Mouse (Mus musculus) brain, adult 2 months (tissue): Measurements from ENCODE around the gene Akip1.

Experiments used
- DNase-seq: peaks from one replicate; pipeline ENCODE4 v3.0.0; 2011; ENCODE audit warnings: low read depth, low spot score

Akip1 gene

DNA sequence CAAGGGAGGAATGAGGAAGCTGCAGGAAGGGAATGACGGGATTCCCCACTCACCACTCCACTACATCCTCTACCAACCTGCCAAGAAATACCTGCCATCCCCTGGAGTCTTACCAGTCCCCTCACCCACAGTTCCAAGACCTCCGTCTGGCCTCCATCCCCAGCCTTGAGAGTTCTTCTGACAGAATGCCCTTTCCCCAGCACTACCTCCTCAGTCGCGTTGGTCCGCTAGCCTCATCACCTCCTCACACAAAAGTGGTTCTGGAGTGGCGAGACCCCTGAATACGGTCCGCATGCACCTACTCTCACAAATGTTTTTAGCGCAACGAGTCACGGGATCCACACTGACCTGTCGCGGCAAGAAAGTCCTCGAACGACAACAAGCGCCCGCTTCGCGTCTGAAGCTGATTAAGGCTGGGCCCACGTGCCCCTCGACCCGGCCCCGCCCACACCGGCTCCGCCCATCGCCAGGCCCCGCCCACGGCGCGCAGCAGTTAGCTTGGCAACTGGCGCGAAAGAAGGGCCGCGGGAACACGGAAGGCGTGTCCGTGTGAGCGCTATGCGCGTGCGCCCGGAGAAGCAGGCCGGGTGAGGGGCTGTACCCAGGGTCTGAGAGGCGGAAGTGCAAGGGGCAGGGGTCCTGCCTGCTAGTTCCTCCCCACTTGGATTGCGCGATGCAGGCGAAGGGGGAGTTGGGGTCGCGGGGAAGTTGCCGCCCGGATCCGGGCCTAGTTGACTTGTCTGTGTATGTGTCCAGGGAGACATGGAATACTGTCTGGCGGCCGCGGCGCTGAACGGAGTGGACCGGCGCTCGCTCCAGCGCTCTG is at the start of gene Akip1, which contains the start of gene St5:
Akip1 (plus strand) TSS at position 501 of the 826 bp plus-strand sequence.
St5 (minus strand) TSS at position 416 of the 826 bp plus-strand sequence.
- DNase-seq = peak; percentile 92

DNA sequence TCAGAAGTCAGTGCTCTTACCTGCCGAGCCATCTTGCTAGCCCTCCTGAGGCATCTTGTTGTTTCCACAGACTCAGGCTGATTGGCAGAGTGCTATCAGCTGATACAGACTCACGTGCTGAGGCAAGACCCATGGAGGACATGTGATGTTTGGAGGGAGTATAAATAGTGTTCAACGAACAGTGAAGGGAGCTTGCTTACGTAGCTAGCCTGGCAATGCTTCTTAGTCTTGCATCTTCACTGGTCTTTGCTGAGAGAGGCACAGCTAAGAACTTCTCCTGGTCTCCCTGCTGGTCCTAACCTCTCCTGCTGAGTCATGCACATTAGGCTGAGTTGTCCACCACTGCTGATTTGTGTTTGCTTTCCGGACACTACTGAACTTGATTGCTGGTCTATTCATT is 48.6 kb upstream of the Akip1 start:
- DNase-seq = no peak

DNA sequence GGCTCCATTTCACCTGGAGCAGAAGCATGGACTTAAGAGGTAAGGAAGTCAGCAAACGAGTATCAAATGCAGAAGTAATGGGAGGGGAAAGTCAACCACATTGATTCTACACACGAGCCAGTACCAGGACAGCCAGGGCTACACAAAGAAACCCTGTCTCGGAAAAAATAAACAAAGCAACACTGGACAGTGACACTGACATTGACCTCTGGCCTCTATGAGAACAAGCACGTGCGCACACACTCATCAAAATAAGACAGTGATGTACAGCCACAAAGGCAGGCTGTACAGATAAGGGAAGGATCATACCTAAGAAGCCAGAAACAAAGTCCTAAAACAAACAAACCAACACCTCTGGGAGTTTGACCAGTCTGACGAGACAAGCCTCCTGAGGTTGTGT is 45.6 kb upstream of the Akip1 start:
- DNase-seq = no peak

DNA sequence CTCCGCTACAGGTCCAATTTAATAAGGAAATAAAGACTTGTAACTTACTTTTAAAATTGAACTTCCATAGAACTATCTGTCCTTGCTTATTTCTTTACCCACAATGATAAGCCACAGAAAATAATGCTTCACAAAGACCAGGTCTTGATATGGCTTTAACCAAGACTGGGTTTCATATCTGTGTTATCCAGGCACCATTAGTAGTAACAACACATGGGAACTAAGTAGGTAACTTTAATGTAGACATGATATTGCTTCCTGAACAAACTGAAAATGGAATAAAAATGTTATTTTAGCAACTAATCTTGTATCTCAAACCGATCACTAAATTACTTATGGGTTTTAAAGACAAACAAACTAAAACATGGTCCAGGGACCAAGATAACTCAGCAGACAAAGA is 44.2 kb upstream of the Akip1 start:
- DNase-seq = no peak

- peak; percentile 56 for DNase-seq
Measured at GRCm38 (mm10) chr7:109662626-109663025, 40.9 kb upstream of the Akip1 start.

GRCm38 (mm10) chr7:109666664-109667063 is 36.8 kb upstream of the Akip1 start:
- no peak for DNase-seq

- no peak for DNase-seq
Measured at GRCm38 (mm10) chr7:109669426-109670170, 33.9 kb upstream of the Akip1 start.

- peak; percentile 89 for DNase-seq
Measured at GRCm38 (mm10) chr7:109671581-109672471, 31.7 kb upstream of the Akip1 start.

- peak; percentile 31 for DNase-seq
Measured at GRCm38 (mm10) chr7:109674944-109675628, 28.4 kb upstream of the Akip1 start.

GRCm38 (mm10) chr7:109680284-109680683 is 23.2 kb upstream of the Akip1 start:
- DNase-seq = no peak

DNA sequence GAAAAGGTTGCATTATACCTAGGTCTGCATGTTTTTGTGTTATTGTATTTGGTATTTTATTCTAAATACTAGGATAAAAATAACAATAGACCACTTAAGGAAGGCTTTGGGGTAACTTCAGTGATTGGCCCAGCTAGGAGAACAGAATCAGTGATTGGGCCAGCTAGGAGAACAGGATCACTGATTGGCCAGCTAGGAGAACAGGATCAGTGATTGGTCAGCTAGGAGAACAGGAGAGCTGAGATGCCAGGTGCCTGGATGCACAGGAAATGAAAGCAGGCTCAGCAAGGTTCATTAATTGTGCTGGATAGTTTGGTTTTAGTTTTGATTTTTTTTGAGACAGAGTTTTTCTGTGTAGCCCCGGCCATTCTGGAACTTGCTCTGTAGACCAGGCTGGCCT is 22.6 kb upstream of the Akip1 start:
- no peak for DNase-seq

DNA sequence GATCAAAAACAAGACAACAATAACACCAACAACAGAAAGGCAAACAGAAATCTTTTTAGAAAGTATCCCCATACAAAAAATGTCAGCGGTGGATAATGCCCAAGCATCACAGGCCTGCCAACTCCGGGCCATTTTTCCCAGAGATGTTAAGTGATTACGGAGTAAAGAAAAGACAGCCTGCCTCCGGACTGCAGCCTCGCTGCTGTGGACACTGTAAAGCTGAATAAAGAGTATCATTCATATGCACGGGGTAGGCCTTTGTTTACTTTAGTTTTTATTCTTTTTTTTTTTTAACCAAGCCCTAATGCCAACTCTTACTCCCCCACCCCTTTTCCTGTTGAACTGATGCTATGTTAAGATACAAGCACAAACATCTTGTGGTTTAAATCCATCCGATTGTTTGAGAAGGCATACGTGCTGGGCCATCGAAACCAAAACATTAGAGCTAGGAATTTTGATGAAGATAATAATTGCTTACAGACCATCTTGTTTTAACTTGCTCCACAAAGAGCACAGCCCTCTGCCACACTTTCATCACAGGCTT is 16.8 kb upstream of the Akip1 start:
- no peak for DNase-seq

- DNase-seq = no peak
Measured at GRCm38 (mm10) chr7:109690101-109690500, 13.4 kb upstream of the Akip1 start.

DNA sequence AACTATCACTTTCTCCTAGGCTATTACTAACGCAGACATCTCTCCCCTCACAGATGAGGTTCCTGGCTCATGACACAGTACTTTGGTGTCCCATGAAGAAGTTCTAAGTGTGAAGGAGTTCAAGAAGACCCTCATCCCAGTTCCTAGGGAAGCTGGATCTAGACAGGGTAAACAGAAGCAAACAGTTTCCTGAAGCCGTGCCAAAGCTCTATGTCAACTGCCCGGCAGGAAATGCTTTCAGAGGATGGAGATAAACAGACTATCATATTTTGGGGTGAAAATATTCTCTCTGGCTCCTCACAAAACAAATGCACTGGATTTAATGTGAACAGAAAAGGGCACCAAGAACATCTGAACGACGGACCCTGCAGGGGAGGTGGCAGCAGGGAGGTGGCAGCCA is 12.5 kb upstream of the Akip1 start:
- DNase-seq = no peak

GRCm38 (mm10) chr7:109694576-109695338 is 8.7 kb upstream of the Akip1 start:
- DNase-seq = no peak

DNA sequence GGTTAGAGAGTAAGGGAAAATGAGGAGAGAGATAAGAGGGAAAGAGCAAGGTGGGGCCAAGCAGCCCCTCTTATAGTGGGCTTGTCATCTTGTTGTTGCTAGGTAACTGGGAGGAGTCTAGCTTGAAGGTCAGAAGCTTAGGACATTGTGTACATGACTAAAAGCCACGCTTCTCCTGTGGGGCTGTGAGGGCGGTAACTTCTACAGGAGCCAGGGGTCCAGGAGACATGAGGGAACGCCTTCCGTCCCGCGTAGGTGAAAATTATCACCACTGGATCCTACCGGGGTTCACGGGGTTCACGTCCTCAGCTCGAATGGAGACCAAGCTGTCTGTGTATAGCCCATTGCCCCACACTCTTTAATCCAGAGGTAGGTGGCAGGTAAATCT is 8.2 kb upstream of the Akip1 start:
- no peak for DNase-seq

DNA sequence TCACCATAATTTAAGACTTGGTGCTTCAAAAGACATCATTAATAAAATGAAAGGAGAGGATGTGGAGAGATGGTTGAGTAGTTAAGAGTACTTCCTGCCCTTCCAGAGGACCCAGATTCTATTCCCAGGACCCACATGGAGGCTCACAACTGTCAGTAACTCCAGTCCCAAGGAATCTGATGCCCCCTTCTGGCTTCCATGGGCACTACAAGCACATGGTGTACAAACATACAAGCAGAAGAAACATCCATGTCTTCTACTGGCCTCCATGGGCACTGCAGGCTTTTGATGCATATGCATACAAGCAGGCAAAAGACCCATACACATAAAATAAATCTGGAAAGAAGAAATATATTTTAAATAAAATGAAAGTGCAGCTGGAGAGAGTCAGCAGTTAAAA is 3.3 kb upstream of the Akip1 start:
- DNase-seq = no peak

DNA sequence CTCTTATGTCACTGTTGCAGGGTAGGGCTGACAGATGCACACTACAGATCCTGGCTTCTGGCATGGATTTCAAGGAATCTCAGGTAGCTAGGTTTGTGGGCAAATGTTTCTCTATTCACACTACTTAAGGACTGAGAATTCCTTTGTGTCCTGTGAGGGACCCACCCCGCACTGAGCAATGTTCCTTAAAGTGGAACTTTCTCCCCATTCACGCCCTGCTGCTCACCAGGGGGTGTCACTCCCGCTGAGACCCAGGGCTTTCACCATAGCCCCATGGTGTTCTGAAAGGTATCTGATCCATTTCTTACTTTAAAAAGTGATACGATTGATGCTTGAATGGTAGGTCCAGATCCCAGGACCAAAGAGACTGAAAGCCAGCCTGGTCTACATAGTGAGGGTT is 769 bp upstream of the Akip1 start:
- DNase-seq = no peak

GRCm38 (mm10) chr7:109704016-109704377 is 507 bp downstream of the Akip1 start:
- no peak for DNase-seq

- no peak for DNase-seq
Measured at GRCm38 (mm10) chr7:109704461-109704860, 971 bp downstream of the Akip1 start.
